Mouse (Mus musculus) G1E (cell line): Measurements from ENCODE around the gene Ifna2. TPM values are rescaled to one million over a fixed set of nuclear protein-coding genes. Genes with fewer than 3 reads are reported as not detected.
A peak's percentile ranks its signal among the peaks of the same experiment; 100 is the strongest.

Experiments used
- ATAC-seq: 2 replicates; pipeline ENCODE4 v1.8.0; 2016; ENCODE audit warnings: mild to moderate bottlenecking; ENCODE audit not compliant: insufficient number of reproducible peaks, poor library complexity, low FRiP score, severe bottlenecking; ENCODE audit errors: extremely low read depth
- DNase-seq: peaks from one replicate; pipeline ENCODE4 v3.0.0; 2012; ENCODE audit warnings: low spot score
- H3K27me3 ChIP-seq: 2 replicates; pipeline ENCODE4 v1.6.1; 2012; ENCODE audit warnings: mild to moderate bottlenecking, low read length, inconsistent platforms; ENCODE audit not compliant: insufficient read depth
- H3K36me3 ChIP-seq: replicated peaks from 2 replicates; pipeline ENCODE3; 2012; ENCODE audit warnings: mild to moderate bottlenecking, inconsistent platforms
- H3K4me1 ChIP-seq: 2 replicates; pipeline ENCODE4 v1.6.1; 2012; ENCODE audit warnings: low read depth, low read length, inconsistent platforms, mixed read lengths; ENCODE audit not compliant: insufficient read depth
- H3K4me3 ChIP-seq: 2 replicates; pipeline ENCODE4 v1.5.1; 2012; ENCODE audit warnings: low read depth, mild to moderate bottlenecking, inconsistent platforms, low read length, moderate library complexity, mixed read lengths
- H3K9me3 ChIP-seq: replicated peaks from 2 replicates; pipeline ENCODE4 v1.6.1; 2012; ENCODE audit warnings: inconsistent platforms
- CTCF ChIP-seq: IDR thresholded peaks from 2 replicates; pipeline ENCODE4 v1.5.1; 2012; ENCODE audit warnings: low read depth, low read length, inconsistent platforms, mixed read lengths
- GATA1 ChIP-seq: IDR thresholded peaks from 2 replicates; pipeline ENCODE4 v1.6.1; 2012; ENCODE audit warnings: borderline replicate concordance, low read length, inconsistent platforms, mixed read lengths
- GATA2 ChIP-seq: IDR thresholded peaks from 2 replicates; pipeline ENCODE4 v1.6.1; 2012; ENCODE audit warnings: low read depth, low read length, inconsistent platforms, borderline replicate concordance
- POLR2AphosphoS5 ChIP-seq: IDR thresholded peaks from 2 replicates; pipeline ENCODE4 v1.6.1; 2012; ENCODE audit warnings: low read depth, low read length, inconsistent platforms; ENCODE audit not compliant: insufficient replicate concordance
- TAL1 ChIP-seq: conservative IDR thresholded peaks from 2 replicates; pipeline ENCODE4 v1.6.1; 2012; ENCODE audit warnings: low read depth, low read length, inconsistent platforms, mixed read lengths
- polyA plus RNA-seq: library from polyadenylated mRNA; stranded (reverse); fragments of >175 nt; gene quantifications from 2 replicates; pipeline ENCODE4 v1.2.3, GENCODE M21; 2012
- total RNA-seq, 2 experiments: library from RNA; stranded (forward) in 1 of 2; stranded (reverse) in 1 of 2; fragments of 200-1000 nt in 1 of 2; fragments of >200 nt in 1 of 2; fragmentation: Nextera tagmentation in 1 of 2; gene quantifications; 2 replicates each; pipeline ENCODE4 v1.2.3; 2014 to 2017

Gene Ifna2
- total and polyA plus RNA-seq, 3 experiments: not detected

DNA sequence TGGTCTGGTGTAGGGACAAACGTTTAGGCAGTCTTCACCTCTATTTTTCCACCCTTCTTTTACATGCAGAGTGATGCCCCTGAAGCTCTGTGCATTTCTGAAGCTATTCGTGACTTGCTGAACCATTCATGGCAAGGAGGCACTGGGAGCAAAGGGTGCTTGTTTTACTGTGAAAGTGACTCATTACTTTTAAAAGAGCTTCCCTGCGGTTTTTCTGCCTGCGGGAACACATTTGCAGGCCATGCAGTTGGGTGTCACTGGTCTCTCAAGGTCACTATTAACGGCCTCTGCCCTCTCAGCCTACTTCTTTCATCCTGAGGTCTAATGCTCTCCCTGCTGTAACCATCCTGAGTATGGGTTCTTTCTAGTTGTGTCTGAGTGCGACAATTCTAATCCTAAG is 13.4 kb upstream of the Ifna2 start:
- ATAC-seq (no peak), DNase-seq (no peak)
- Histone ChIP-seq H3K27me3 (peaks cover 21% of the 10 kb centered on the region), H3K9me3 (no peaks in the 10 kb centered on the region), H3K36me3 (no peaks in the 10 kb centered on the region), H3K4me3 (no peak overlapping the region), H3K4me1 (no peaks in the 10 kb centered on the region)
- TF ChIP-seq POLR2AphosphoS5 (no peak), TAL1 (no peak), CTCF (no peak), GATA1 (no peak), GATA2 (no peak)

DNA sequence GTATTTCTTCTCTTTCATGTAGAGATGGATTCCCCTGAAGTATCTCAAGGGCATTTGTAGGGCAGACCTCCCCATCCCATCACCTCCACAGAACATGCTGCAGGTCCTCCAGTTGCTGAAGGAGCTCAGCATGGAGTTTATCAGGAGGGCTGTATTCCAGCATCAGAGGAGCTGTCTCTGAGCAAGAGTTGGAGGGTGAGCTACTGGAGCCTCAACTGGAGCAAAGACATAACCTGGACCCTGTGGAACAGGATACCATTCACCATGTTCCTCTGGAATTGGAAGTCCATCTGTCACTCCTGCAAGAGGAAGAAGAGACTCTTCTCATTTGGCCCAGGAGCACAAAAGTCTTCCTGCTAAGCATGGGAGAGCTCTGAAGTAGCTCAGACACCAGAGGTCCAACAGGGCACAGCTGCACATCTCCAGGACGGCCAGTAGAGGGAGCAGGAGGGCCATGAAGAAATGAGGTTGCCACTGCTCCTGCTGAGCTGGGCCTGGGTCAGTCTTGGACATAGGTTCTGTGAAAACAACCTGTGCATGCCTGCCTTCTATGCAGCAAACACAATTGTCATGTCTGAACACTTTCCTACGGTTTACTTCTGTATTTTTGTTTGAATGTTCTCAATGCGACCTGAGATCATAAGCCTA is 12.6 kb upstream of the Ifna2 start:
- H3K4me3 ChIP-seq: no peak overlapping the region
- H3K27me3 ChIP-seq: peaks cover 21% of the 10 kb centered on the region
- no peaks in the 10 kb centered on the region for H3K4me1 ChIP-seq
- no peaks in the 10 kb centered on the region for H3K36me3 ChIP-seq
- ATAC-seq: peak; percentile 72
- peak; percentile 13 for DNase-seq
- no peaks in the 10 kb centered on the region for H3K9me3 ChIP-seq
- TF ChIP-seq CTCF (peak; percentile 99), GATA2 (no peak), POLR2AphosphoS5 (no peak), TAL1 (no peak), GATA1 (no peak)

DNA sequence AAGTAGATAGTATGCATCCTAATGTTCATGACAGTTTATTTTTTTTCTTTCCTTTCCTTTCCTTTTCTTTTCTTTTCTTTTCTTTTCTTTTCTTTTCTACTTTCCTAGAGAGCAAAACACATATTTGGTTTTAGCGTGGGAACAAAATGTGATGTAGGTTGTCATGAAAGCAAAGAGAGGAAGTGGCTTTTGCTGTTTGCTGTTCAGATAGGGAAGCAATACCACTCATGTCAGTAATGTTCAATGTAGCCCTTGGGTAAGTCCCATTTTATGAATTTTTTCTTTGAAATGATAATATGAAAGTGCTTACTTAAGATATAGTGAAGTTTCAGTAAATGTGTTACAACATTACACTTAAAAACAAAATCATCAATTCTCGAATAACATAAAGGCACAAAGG is 9.7 kb upstream of the Ifna2 start:
- peaks cover 12% of the 10 kb centered on the region; the same call in 1 of the 2 replicates for H3K27me3 ChIP-seq
- TF ChIP-seq TAL1 (no peak), GATA1 (no peak), CTCF (no peak), POLR2AphosphoS5 (no peak), GATA2 (no peak)
- ATAC-seq (no peak), DNase-seq (no peak)
- H3K4me3 ChIP-seq: no peak overlapping the region
- no peaks in the 10 kb centered on the region for H3K4me1 ChIP-seq
- no peaks in the 10 kb centered on the region for H3K36me3 ChIP-seq
- no peaks in the 10 kb centered on the region for H3K9me3 ChIP-seq

GRCm38 (mm10) chr4:88692537-88692936 is 8.8 kb upstream of the Ifna2 start:
- Histone ChIP-seq H3K9me3 (no peaks in the 10 kb centered on the region), H3K4me1 (no peaks in the 10 kb centered on the region), H3K36me3 (no peaks in the 10 kb centered on the region), H3K27me3 (peaks cover 7% of the 10 kb centered on the region; the same call in 1 of the 2 replicates), H3K4me3 (no peak overlapping the region)
- no peak for DNase-seq
- TF ChIP-seq POLR2AphosphoS5: no peak
- TF ChIP-seq GATA1: no peak
- ATAC-seq: no peak

- ATAC-seq: no peak
- no peak for TF ChIP-seq TAL1
- no peak for TF ChIP-seq GATA2
- TF ChIP-seq POLR2AphosphoS5: no peak
- no peak for TF ChIP-seq GATA1
- TF ChIP-seq CTCF: no peak
- no peaks in the 10 kb centered on the region for H3K4me1 ChIP-seq
- no peak for DNase-seq
- H3K27me3 ChIP-seq: no peaks in the 10 kb centered on the region
- no peak within 1 kb of the TSS for H3K4me3 ChIP-seq
- no peaks in the 10 kb centered on the region for H3K9me3 ChIP-seq
- H3K36me3 ChIP-seq: no peaks in the 10 kb centered on the region
Measured at GRCm38 (mm10) chr4:88691259-88691658, 7.5 kb upstream of the Ifna2 start, which contains the start of gene Ifnab. Ifnab (minus strand) TSS chr4:88691359.

DNA sequence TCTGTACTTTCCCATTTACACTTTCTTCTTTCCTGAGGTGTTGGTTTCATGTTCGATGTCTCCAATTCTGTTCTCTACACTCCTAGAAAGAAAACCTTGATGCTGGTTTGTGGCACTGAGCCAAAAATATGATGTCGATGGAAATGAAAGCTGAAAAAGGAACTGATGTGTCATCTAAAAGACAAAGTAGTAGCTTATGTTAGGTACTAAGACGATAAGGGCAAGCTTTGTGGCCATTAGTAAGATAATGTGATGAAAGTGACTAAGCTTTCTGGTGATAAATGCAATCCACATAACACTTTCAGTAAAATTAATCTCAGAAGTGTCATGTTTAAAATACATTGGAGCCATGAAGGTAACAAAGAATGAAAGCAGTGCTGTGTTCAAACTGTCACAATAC is 2.4 kb downstream of the Ifna2 start:
- Histone ChIP-seq H3K9me3 (no peaks in the 10 kb centered on the region), H3K4me1 (no peaks in the 10 kb centered on the region), H3K27me3 (no peaks in the 10 kb centered on the region; the same call in 1 of the 2 replicates), H3K4me3 (no peak overlapping the region), H3K36me3 (no peaks in the 10 kb centered on the region)
- ATAC-seq (no peak), DNase-seq (no peak)
- TF ChIP-seq GATA2 (no peak), POLR2AphosphoS5 (no peak)

DNA sequence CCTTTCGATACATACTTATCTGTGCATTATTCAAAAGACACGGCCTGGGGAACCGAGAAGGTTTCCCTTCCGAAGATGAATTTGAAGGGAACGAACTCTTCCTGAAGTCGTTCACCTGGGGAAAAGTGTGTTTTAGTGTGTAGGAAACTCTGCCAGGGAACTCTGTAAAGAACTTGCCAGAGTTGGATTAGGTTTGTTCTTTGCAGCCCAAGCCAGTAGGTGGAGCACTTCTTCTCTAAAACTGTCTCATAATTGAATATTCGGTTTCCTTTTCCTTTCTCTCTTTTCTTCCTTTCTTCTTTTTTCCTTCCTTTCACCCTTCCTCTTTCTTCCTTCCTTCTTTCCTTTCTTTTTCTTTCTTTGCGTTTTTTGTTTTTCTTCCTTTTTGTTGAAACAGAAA is 3.4 kb downstream of the Ifna2 start:
- TF ChIP-seq GATA2 (no peak), POLR2AphosphoS5 (no peak), GATA1 (no peak), CTCF (no peak), TAL1 (no peak)
- Histone ChIP-seq H3K27me3 (no peaks in the 10 kb centered on the region), H3K9me3 (no peaks in the 10 kb centered on the region), H3K4me1 (no peaks in the 10 kb centered on the region), H3K4me3 (no peak overlapping the region), H3K36me3 (no peaks in the 10 kb centered on the region)
- DNase-seq (no peak), ATAC-seq (no peak)
